Mouse (Mus musculus): ENCODE measurements around the gene Gpd1.

DNA sequence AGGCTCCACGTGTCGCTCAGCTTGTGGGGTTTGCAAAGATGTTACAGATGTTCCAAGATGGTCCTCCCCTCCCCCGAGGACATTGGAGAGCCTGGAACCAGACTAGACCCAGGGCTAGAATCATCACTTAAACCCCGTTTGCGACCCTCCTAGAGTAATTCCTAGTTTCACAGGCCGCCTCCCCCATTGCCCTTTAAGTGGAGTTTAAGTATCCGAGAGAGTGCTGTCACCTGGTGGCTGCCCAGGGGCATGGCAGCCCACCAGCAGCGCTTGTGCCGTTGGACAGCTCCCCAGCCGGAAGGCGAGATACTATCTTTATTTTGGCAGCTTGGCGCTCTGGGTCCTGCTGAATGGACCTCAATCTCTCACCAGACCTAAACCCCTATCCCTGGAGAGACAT lies 48.4 kb upstream of the Gpd1 start:
- TF ChIP-seq CTCF (IDR thresholded peaks at IDR 0.05; ENCODE audit: borderline replicate concordance, extremely low read depth, insufficient read depth, insufficient read length) (peak; percentile 96), POLR2A (IDR thresholded peaks at IDR 0.05; ENCODE audit: borderline replicate concordance, extremely low read depth, insufficient read depth, insufficient read length, poor library complexity, severe bottlenecking) (no peak)

Measured in brain, embryonic 14.5 days (tissue).